In the genomic region with DNA sequence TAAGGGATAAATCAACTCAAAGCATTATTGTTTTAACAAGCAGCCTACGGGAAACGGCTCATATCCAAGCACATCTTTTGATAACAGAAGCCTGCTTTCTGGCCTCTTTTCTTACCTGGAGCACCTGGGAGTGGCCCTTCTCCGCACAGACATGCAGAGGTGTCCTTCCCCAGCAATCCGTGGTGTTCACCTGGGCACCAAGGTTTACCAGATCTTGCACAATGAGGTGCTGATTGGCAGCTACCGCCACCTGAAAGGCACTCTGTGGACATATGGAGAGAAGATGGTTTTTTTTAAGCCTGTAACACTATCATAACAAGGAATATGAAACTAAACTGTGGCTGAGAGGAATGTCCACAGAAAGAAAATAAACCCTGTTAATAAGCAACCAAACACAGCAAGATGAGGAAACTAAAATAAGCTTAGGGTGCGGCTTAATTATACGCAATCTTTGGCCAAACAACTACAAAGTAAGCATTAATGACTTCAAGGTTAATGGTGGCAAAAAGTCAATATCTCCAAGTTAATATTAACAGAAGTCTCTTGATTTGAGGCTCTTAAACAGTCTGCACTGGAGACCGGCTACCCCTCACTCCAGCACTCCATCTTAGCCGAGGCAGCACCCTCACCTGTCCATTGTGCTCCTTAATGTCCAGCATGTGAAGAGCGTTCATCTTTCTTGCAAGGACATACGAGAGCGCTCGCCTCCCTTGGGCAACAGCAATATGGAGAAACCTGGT, we compare ENCODE assay signal across 19 mouse cellular contexts. TPM values are rescaled to one million over a fixed set of nuclear protein-coding genes. Genes with fewer than 3 reads are reported as not detected.
A peak's percentile ranks its signal among the peaks of the same experiment; 100 is the strongest.
DNase-seq lines count a peak whose midpoint lies in the region; ATAC-seq and TF ChIP-seq lines count a peak whose summit lies in the region.
"Had no signal": no experiment of that assay in that cellular context is flagged by ENCODE, and none has a peak within 500 bp of the region (broad histone marks: within the 10 kb centered on the region; RNA-seq: fewer than 3 reads in every experiment).

No protein-coding gene starts in this region.

- ATAC-seq in lung, embryonic 15.5 days (ENCODE audit: borderline replicate concordance, extremely low read depth, low FRiP score, low TSS enrichment) = no peak
- peak; percentile 79 for ATAC-seq in stomach, postnatal 0 days (ENCODE audit: low FRiP score, low TSS enrichment)
- no peak for ATAC-seq in cerebellum, adult (ENCODE audit: insufficient number of reproducible peaks, low FRiP score, low TSS enrichment)
- ATAC-seq: forebrain, embryonic 15.5 days had no signal

- H3K27me3 ChIP-seq in lung, embryonic 15.5 days = no peaks in the 10 kb centered on the region
- no peaks in the 10 kb centered on the region for H3K27me3 ChIP-seq in stomach, postnatal 0 days (ENCODE audit: control insufficient read depth, insufficient read depth, low read length)
- H3K27me3 ChIP-seq: CH12.LX; forebrain, embryonic 15.5 days; hindbrain, embryonic 15.5 days; limb, embryonic 13.5 days had no signal

- WGBS in lung, adult 2 months = 71% methylated on average over 13 of the region's 13 CpGs
- whole genome bisulfite sequencing in lung, embryonic 15.5 days = 69% methylated on average over 13 of the region's 13 CpGs
- 57% methylated on average over 13 of the region's 13 CpGs for WGBS in stomach, postnatal 0 days

- no peaks in the 10 kb centered on the region for H3K9me3 ChIP-seq in lung, embryonic 15.5 days
- H3K9me3 ChIP-seq in stomach, postnatal 0 days (ENCODE audit: control insufficient read depth, low read length) = no peaks in the 10 kb centered on the region
- H3K9me3 ChIP-seq: forebrain, embryonic 15.5 days; hindbrain, embryonic 15.5 days; limb, embryonic 13.5 days had no signal

- peaks cover 68% of the 10 kb centered on the region for H3K36me3 ChIP-seq in lung, embryonic 15.5 days
- H3K36me3 ChIP-seq in stomach, postnatal 0 days (ENCODE audit: control insufficient read depth, insufficient read depth, low read length) = peaks cover 38% of the 10 kb centered on the region

- TF ChIP-seq CTCF in lung, adult 2 months (IDR thresholded peaks at IDR 0.05; ENCODE audit: insufficient read depth, low read length) = no peak
- no peak for TF ChIP-seq CTCF in stomach, postnatal 0 days (IDR thresholded peaks at IDR 0.05; ENCODE audit: low read depth)

- H3K27ac ChIP-seq in lung, embryonic 15.5 days = peak overlapping the region; percentile 62
- peak overlapping the region; percentile 78 for H3K27ac ChIP-seq in stomach, postnatal 0 days (replicated peaks)
- H3K27ac ChIP-seq: embryonic facial prominence, embryonic 10.5 days; forebrain, embryonic 15.5 days; hindbrain, embryonic 15.5 days; layer of hippocampus, adult 2 months; left cerebral cortex, adult 2 months; limb, embryonic 13.5 days had no signal

- peaks cover 8% of the 10 kb centered on the region for H3K4me1 ChIP-seq in lung, adult 2 months (ENCODE audit: control insufficient read depth, insufficient read depth, low read length)
- H3K4me1 ChIP-seq in lung, embryonic 15.5 days = peaks cover 35% of the 10 kb centered on the region
- no peaks in the 10 kb centered on the region for H3K4me1 ChIP-seq in stomach, postnatal 0 days (replicated peaks; ENCODE audit: control insufficient read depth, insufficient read depth)

- peak; percentile 15; the same call in 1 of the 2 replicates for TF ChIP-seq POLR2A in lung, adult 2 months (IDR thresholded peaks at IDR 0.05; ENCODE audit: borderline replicate concordance, extremely low read depth, low read depth, low read length)

- no peak for TF ChIP-seq EP300 in stomach, postnatal 0 days (optimal IDR thresholded peaks at IDR 0.05)

- DNase-seq in lung, adult 2 months = peak; percentile 37
- no peak for DNase-seq in lung, postnatal 10 days
- DNase-seq in kidney, adult 9 months = peak; percentile 85
- peak; percentile 66 for DNase-seq in stomach, postnatal 0 days (ENCODE audit: low spot score)
- DNase-seq in urinary bladder, postnatal 36 days (ENCODE audit: low spot score in 2 of 2) = no peak
- no peak for DNase-seq in right cerebral cortex, postnatal 4 days
- DNase-seq: cerebellum, postnatal 25 days; heart, adult 18-20 months; thymus, postnatal 4 days had no signal

- no peak overlapping the region; the same call in 1 of the 2 replicates for H3K4me2 ChIP-seq in lung, embryonic 15.5 days
- H3K4me2 ChIP-seq in stomach, postnatal 0 days (replicated peaks; ENCODE audit: low read depth) = peak overlapping the region; percentile 34; the same call in 1 of the 2 replicates
- H3K4me2 ChIP-seq: forebrain, embryonic 15.5 days; hindbrain, embryonic 15.5 days; limb, embryonic 13.5 days had no signal

- no peak overlapping the region for H3K9ac ChIP-seq in lung, embryonic 15.5 days
- no peak overlapping the region for H3K9ac ChIP-seq in stomach, postnatal 0 days (ENCODE audit: low read length)
- H3K9ac ChIP-seq: forebrain, embryonic 15.5 days; hindbrain, embryonic 15.5 days; limb, embryonic 13.5 days had no signal

- no peak overlapping the region for H3K4me3 ChIP-seq in lung, adult 2 months (replicated peaks; ENCODE audit: extremely low read depth, low read depth, low read length)
- H3K4me3 ChIP-seq in lung, embryonic 15.5 days = no peak overlapping the region
- no peak overlapping the region for H3K4me3 ChIP-seq in stomach, postnatal 0 days (ENCODE audit: low read depth, low read length)
- H3K4me3 ChIP-seq: embryonic facial prominence, embryonic 10.5 days; erythroblast, embryonic 14.5 days; forebrain, embryonic 15.5 days; hindbrain, embryonic 15.5 days; layer of hippocampus, adult 2 months; left cerebral cortex, adult 2 months; limb, embryonic 13.5 days had no signal

RNA-seq across cellular contexts. Expression of a gene that starts 22.3 kb away (rescaled TPM):
- polyA plus RNA-seq in lung, adult 2 months (2012; rRNA removed) = 13.4 and 15.3 TPM in 2 replicates
- polyA plus RNA-seq in lung, embryonic 15.5 days (2015; fragmentation: Nextera tagmentation; extraction: Ambion mirVana) = 7.5 and 8.0 TPM in 2 replicates
- 9.0 and 9.1 TPM in 2 replicates for polyA plus RNA-seq in stomach, postnatal 0 days (2015; fragmentation: Nextera tagmentation; extraction: Ambion mirVana)

Comparison
In these comparisons a context has a peak if more than half of its experiments do, and no peak if none do; other contexts are left out.
1. DNase-seq: peak in lung, adult 2 months (single experiment), kidney, adult 9 months (single experiment) and stomach, postnatal 0 days (single experiment); none in lung, postnatal 10 days (single experiment), urinary bladder, postnatal 36 days (0 of 2) and right cerebral cortex, postnatal 4 days (single experiment).